Mouse (Mus musculus) CH12.LX (cell line): ENCODE data around the gene Foxred2. TPM values are rescaled to one million over a fixed set of nuclear protein-coding genes. Genes with fewer than 3 reads are reported as not detected.

Source experiments
- DNase-seq: peaks from one replicate; pipeline ENCODE4 v3.0.0-alpha.2; 2013; ENCODE audit errors: extremely low read depth
- H3K27ac ChIP-seq: 2 replicates; pipeline ENCODE4 v1.5.1; 2012; ENCODE audit warnings: low read depth, mild to moderate bottlenecking, control low read depth, moderate library complexity; ENCODE audit not compliant: insufficient read depth
- H3K27me3 ChIP-seq: replicated peaks from 2 replicates; pipeline ENCODE3; 2012; ENCODE audit warnings: inconsistent platforms
- H3K36me3 ChIP-seq, 2 experiments: replicated peaks in 1 of 2; 2 replicates each; pipeline versions ENCODE3 to v1.6.1; 2012; ENCODE audit warnings: inconsistent platforms in 1 of 2, low read length in 1 of 2, mild to moderate bottlenecking in 1 of 2, mixed read lengths in 1 of 2, moderate library complexity in 1 of 2; ENCODE audit not compliant: control insufficient read depth in 1 of 2, insufficient read depth in 1 of 2
- H3K4me1 ChIP-seq, 2 experiments: 2 replicates each; pipeline ENCODE4 v1.6.1; 2012; ENCODE audit warnings: inconsistent platforms in 1 of 2, moderate library complexity in 1 of 2; ENCODE audit not compliant: insufficient read depth in 2 of 2, control insufficient read depth in 1 of 2
- H3K4me2 ChIP-seq: 2 replicates; pipeline ENCODE4 v1.6.1; 2012; ENCODE audit warnings: low read depth, mild to moderate bottlenecking, control low read depth; ENCODE audit not compliant: poor library complexity, insufficient read depth, severe bottlenecking
- H3K4me3 ChIP-seq, 3 experiments: fragments of 150-350 bp in 1 of 3; sonication (generic) in 1 of 3; replicated peaks in 1 of 3; 2 replicates each; pipeline versions ENCODE3 to v1.5.1; 2011 to 2012; ENCODE audit warnings: low read depth in 2 of 3, low read length in 2 of 3, mild to moderate bottlenecking in 2 of 3, moderate library complexity in 2 of 3, control low read depth in 1 of 3, improper control_type of control experiment in 1 of 3, inconsistent platforms in 1 of 3, mixed read lengths in 1 of 3; ENCODE audit not compliant: poor library complexity in 1 of 3
- H3K79me2 ChIP-seq: replicated peaks from 2 replicates; pipeline ENCODE4 v1.6.1; 2012; ENCODE audit warnings: mild to moderate bottlenecking, moderate library complexity; ENCODE audit not compliant: control insufficient read depth, poor library complexity, insufficient read depth, severe bottlenecking; ENCODE audit errors: extremely low read depth
- H3K9ac ChIP-seq: 2 replicates; pipeline ENCODE4 v1.6.1; 2012; ENCODE audit warnings: low read depth, mild to moderate bottlenecking, control low read depth, moderate library complexity; ENCODE audit not compliant: insufficient read depth
- H3K9me3 ChIP-seq: replicated peaks from 2 replicates; pipeline ENCODE3; 2012; ENCODE audit warnings: low read length, inconsistent platforms, mixed read lengths
- BHLHE40 ChIP-seq: IDR thresholded peaks from 2 replicates; pipeline ENCODE4 v1.6.1; 2011; ENCODE audit warnings: mild to moderate bottlenecking, low read depth, low read length, improper control_type of control experiment
- CHD2 ChIP-seq: IDR thresholded peaks from 2 replicates; pipeline ENCODE4 v1.6.1; 2011; ENCODE audit warnings: low read length, improper control_type of control experiment
- CTCF ChIP-seq, 2 experiments: IDR thresholded peaks in 1 of 2; conservative IDR thresholded peaks in 1 of 2; 2 replicates each; pipeline ENCODE4 v1.5.1; 2011 to 2012; ENCODE audit warnings: low read depth in 2 of 2, low read length in 2 of 2, improper control_type of control experiment in 1 of 2, inconsistent platforms in 1 of 2, mild to moderate bottlenecking in 1 of 2, moderate library complexity in 1 of 2
- EP300 ChIP-seq: IDR thresholded peaks from 2 replicates; pipeline ENCODE4 v1.6.1; 2011; ENCODE audit warnings: low read length, improper control_type of control experiment
- ETS1 ChIP-seq: conservative IDR thresholded peaks from 2 replicates; pipeline ENCODE4 v1.6.1; 2012; ENCODE audit warnings: low read depth, mild to moderate bottlenecking, inconsistent platforms, low read length, improper control_type of control experiment, moderate library complexity
- HCFC1 ChIP-seq: IDR thresholded peaks from 2 replicates; pipeline ENCODE4 v1.6.1; 2012; ENCODE audit warnings: low read depth, mild to moderate bottlenecking, inconsistent platforms, low read length, improper control_type of control experiment
- JUN ChIP-seq: IDR thresholded peaks from 2 replicates; pipeline ENCODE4 v1.6.1; 2011; ENCODE audit warnings: low read depth, mild to moderate bottlenecking, low read length, improper control_type of control experiment, moderate library complexity; ENCODE audit not compliant: insufficient read depth
- JUND ChIP-seq: conservative IDR thresholded peaks from 2 replicates; pipeline ENCODE4 v1.6.1; 2011; ENCODE audit warnings: low read depth, low read length, improper control_type of control experiment
- MAFK ChIP-seq: IDR thresholded peaks from 2 replicates; pipeline ENCODE4 v1.6.1; 2011; ENCODE audit warnings: low read length, improper control_type of control experiment; ENCODE audit not compliant: insufficient replicate concordance
- MAX ChIP-seq: IDR thresholded peaks from 2 replicates; pipeline ENCODE4 v1.6.1; 2011; ENCODE audit warnings: low read length, improper control_type of control experiment
- MAZ ChIP-seq: IDR thresholded peaks from 2 replicates; pipeline ENCODE4 v1.6.1; 2012; ENCODE audit warnings: low read depth, mild to moderate bottlenecking, inconsistent platforms, low read length, improper control_type of control experiment, moderate library complexity
- MEF2A ChIP-seq: IDR thresholded peaks from 2 replicates; pipeline ENCODE4 v1.6.1; 2014; ENCODE audit warnings: low read depth, mild to moderate bottlenecking, inconsistent platforms, low read length, improper control_type of control experiment, borderline replicate concordance
- MXI1 ChIP-seq: IDR thresholded peaks from 2 replicates; pipeline ENCODE4 v1.6.1; 2011; ENCODE audit warnings: mild to moderate bottlenecking, low read depth, low read length, improper control_type of control experiment
- MYC ChIP-seq: IDR thresholded peaks from 2 replicates; pipeline ENCODE4 v1.6.1; 2011; ENCODE audit warnings: low read depth, mild to moderate bottlenecking, improper control_type of control experiment, low read length
- NELFE ChIP-seq: IDR thresholded peaks from 2 replicates; pipeline ENCODE4 v1.6.1; 2011; ENCODE audit warnings: low read depth, low read length, improper control_type of control experiment
- NRF1 ChIP-seq: IDR thresholded peaks from 2 replicates; pipeline ENCODE4 v1.6.1; 2014; ENCODE audit warnings: low read depth, mild to moderate bottlenecking, inconsistent platforms, low read length, improper control_type of control experiment, moderate library complexity
- RAD21 ChIP-seq: IDR thresholded peaks from 2 replicates; pipeline ENCODE4 v1.6.1; 2011; ENCODE audit warnings: low read depth, mild to moderate bottlenecking, low read length, improper control_type of control experiment, moderate library complexity
- RCOR1 ChIP-seq: conservative IDR thresholded peaks from 2 replicates; pipeline ENCODE4 v1.6.1; 2012; ENCODE audit warnings: low read depth, mild to moderate bottlenecking, inconsistent platforms, low read length, improper control_type of control experiment
- TBP ChIP-seq: conservative IDR thresholded peaks from 2 replicates; pipeline ENCODE4 v1.6.1; 2011; ENCODE audit warnings: low read depth, low read length, improper control_type of control experiment
- TCF12 ChIP-seq: IDR thresholded peaks from 2 replicates; pipeline ENCODE4 v1.6.1; 2014; ENCODE audit warnings: low read depth, mild to moderate bottlenecking, inconsistent platforms, low read length, improper control_type of control experiment
- USF1 ChIP-seq: IDR thresholded peaks from 2 replicates; pipeline ENCODE4 v1.6.1; 2014; ENCODE audit warnings: low read depth, mild to moderate bottlenecking, inconsistent platforms, low read length, improper control_type of control experiment
- ZC3H11A ChIP-seq: IDR thresholded peaks from 2 replicates; pipeline ENCODE4 v1.6.1; 2012; ENCODE audit warnings: low read depth, mild to moderate bottlenecking, inconsistent platforms, low read length, improper control_type of control experiment
- ZKSCAN1 ChIP-seq: IDR thresholded peaks from 2 replicates; pipeline ENCODE4 v1.6.1; 2012; ENCODE audit warnings: low read depth, inconsistent platforms, low read length, improper control_type of control experiment, borderline replicate concordance
- dilution Hi-C: fragments of 300-500 bp; cut with MboI; formaldehyde crosslinking; loops from 2 replicates; pipeline ENCODE4 v1.14.3; 2020; ENCODE audit warnings: low sequenced_read_pairs; ENCODE audit not compliant: extremely low pct_unique_long_range_greater_than_20kb, extremely low pct_ligation_motif_present
- in situ Hi-C: fragments of 300-500 bp; cut with MboI; formaldehyde crosslinking; loops from 3 replicates; pipeline ENCODE4 v1.14.3; 2019; ENCODE audit warnings: low sequenced_read_pairs, low pct_ligation_motif_present, low pct_unique_long_range_greater_than_20kb, mixed read lengths
- polyA plus RNA-seq: library from polyadenylated mRNA; unstranded; fragments of >175 nt; gene quantifications from 2 replicates; pipeline ENCODE4 v1.2.1, GENCODE M21; 2012; ENCODE audit warnings: low read depth; ENCODE audit not compliant: insufficient read length
- total RNA-seq, 2 experiments: library from RNA; depleted of rRNA; stranded (reverse); fragments of 300-350 nt in 1 of 2; fragments of >200 nt in 1 of 2; gene quantifications; 2 replicates each; pipeline ENCODE4 v1.2.3; 2012 to 2014

Gene Foxred2
- total and polyA plus RNA-seq, 3 experiments = 0.17 to 0.43 (median 0.39) TPM

GRCm38 (mm10) chr15:77928091-77928490 is 28.4 kb downstream of the Foxred2 start:
- Histone ChIP-seq H3K9ac (peak overlapping the region; percentile 63), H3K4me2 (peak overlapping the region; percentile 73), H3K36me3 (peaks cover 29 to 42% of the 10 kb centered on the region in 2 experiments), H3K27me3 (no peaks in the 10 kb centered on the region), H3K4me3 (peak overlapping the region; percentile 62 to 81 (median 63)), H3K27ac (no peak overlapping the region), H3K4me1 (peaks cover 15 to 48% of the 10 kb centered on the region in 2 experiments), H3K9me3 (no peaks in the 10 kb centered on the region), H3K79me2 (peaks cover 12% of the 10 kb centered on the region)
- dilution Hi-C loops = no loop called here
- in situ Hi-C loops = no loop called here
- no peak for DNase-seq
- TF ChIP-seq MAX (no peak), RCOR1 (no peak), BHLHE40 (no peak), ZC3H11A (no peak), MAFK (no peak), TCF12 (no peak), NELFE (no peak), CTCF (conservative IDR thresholded peaks at IDR 0.05 in 1 of 2, IDR thresholded peaks at IDR 0.05 in 1 of 2; ENCODE audit: low read depth in 2 of 2, low read length in 2 of 2) (no peak), USF1 (no peak), JUND (no peak), MEF2A (no peak), NRF1 (no peak)

GRCm38 (mm10) chr15:77926921-77927320 is 29.6 kb downstream of the Foxred2 start:
- Histone ChIP-seq H3K9ac (no peak overlapping the region), H3K4me1 (peaks cover 13 to 49% of the 10 kb centered on the region in 2 experiments), H3K4me3 (no peak overlapping the region), H3K9me3 (no peaks in the 10 kb centered on the region), H3K79me2 (peaks cover 12% of the 10 kb centered on the region), H3K27ac (no peak overlapping the region), H3K27me3 (no peaks in the 10 kb centered on the region), H3K4me2 (no peak overlapping the region), H3K36me3 (peaks cover 37 to 54% of the 10 kb centered on the region in 2 experiments)
- DNase-seq = no peak
- in situ Hi-C loops (no loop called here), dilution Hi-C loops (no loop called here)
- TF ChIP-seq HCFC1 (no peak), MAX (no peak), CHD2 (no peak), USF1 (no peak), RAD21 (no peak), EP300 (no peak), MAZ (no peak), ETS1 (no peak), RCOR1 (no peak), TBP (no peak), NELFE (no peak), MYC (no peak), MXI1 (no peak), ZKSCAN1 (no peak), CTCF (conservative IDR thresholded peaks at IDR 0.05 in 1 of 2, IDR thresholded peaks at IDR 0.05 in 1 of 2; ENCODE audit: low read depth in 2 of 2, low read length in 2 of 2) (no peak), JUN (no peak)
